Mouse (Mus musculus): ENCODE measurements around the gene Ccdc186.
"Not testable (repeated sequence)": the region's sequence is repeated elsewhere in the genome, so short reads cannot be mapped to it uniquely, and the experiment has no call there.

Gene Ccdc186

DNA sequence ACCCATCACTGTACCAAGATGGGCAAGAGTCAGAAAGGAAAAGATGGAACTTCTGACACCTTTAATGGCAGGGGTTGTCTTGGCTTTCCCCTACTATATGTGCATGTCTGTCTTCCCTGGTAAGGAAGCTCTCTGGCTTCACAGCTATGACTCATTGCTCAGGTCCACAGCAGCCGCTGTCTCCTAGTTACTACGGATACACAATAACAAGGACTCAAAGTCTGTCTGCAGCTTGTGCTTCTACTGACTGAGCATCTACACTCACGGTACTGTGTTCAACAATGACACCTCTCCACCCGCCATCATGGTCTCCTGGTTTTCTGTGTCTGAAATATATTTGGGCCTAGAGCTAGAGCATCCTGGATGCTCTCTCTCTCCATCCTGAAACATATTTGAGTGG is 62.2 kb downstream of the Ccdc186 start:
- no peak for ATAC-seq (ENCODE audit: insufficient number of reproducible peaks, low FRiP score, low TSS enrichment)

DNA sequence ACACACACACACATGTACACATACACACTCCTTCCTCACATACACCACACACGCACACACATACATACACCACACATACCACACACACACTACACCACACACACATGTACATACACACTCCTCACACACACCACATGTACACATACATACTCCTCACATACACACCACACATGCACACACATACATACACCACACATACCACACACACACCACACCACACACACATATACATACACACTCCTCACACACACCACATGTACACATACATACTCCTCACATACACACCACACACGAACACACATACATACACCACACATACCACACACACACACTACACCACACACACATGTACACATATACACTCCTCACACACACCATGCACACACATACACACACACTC is 63.7 kb downstream of the Ccdc186 start:
- no peak for ATAC-seq (ENCODE audit: insufficient number of reproducible peaks, low FRiP score, low TSS enrichment)

DNA sequence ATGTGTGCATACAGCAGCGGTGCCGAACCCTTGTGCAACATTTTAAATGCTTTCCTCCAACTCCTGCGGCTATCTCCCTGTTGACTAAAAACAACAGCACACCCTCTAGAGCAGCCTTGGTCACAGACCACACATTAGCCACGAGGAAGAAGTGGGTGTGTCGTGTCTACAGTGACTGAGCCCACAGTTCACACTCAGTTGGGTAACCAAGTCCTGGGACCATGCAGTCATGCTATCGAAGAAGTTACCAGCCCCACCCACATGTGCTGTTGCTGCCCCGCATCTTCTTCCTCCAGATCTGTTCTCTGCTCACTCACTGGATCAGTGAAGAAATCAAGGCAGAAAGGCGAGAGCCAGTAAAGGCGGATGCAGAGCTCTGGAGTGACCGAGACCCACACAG is 65.6 kb downstream of the Ccdc186 start:
- ATAC-seq (ENCODE audit: insufficient number of reproducible peaks, low FRiP score, low TSS enrichment): no peak

DNA sequence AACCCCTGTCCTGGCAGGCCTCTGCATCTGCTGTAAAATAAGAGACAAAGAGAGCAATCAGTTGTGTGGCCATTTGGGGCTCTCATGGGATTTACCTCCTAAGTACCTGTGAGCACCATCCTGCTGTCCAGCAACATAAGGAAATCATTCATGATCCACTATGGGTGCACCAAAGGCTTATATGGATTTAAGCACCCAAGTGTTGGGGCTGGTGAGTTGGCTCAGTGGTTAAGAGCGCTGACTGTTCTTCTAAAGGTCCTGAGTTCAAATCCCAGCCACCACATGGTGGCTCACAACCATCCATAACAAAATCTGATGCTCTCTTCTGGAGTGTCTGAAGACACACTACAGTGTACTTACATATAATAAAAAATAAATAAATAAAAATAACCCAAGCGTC is 67.5 kb downstream of the Ccdc186 start:
- ATAC-seq (ENCODE audit: insufficient number of reproducible peaks, low FRiP score, low TSS enrichment): not testable (repeated sequence)

DNA sequence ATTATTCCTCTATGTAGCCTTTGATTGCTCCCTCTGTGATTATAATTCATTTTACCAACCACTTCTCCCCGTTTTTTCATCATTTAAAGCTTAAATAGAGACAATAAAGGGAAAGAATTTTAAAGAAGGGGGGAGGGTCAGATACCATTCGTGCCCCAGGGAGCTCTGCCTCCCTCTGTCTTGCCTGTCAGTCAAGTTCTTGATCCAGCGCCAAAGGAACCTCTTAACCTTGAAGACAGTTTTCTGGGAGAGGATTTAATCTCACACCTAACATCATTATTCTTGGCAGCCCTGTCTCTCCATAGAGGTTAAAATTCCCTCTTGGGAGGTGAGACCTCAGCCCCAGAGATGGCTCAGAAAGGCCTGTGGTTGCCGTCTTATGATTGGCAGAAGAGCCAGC is 71.3 kb downstream of the Ccdc186 start:
- ATAC-seq (ENCODE audit: insufficient number of reproducible peaks, low FRiP score, low TSS enrichment): no peak

DNA sequence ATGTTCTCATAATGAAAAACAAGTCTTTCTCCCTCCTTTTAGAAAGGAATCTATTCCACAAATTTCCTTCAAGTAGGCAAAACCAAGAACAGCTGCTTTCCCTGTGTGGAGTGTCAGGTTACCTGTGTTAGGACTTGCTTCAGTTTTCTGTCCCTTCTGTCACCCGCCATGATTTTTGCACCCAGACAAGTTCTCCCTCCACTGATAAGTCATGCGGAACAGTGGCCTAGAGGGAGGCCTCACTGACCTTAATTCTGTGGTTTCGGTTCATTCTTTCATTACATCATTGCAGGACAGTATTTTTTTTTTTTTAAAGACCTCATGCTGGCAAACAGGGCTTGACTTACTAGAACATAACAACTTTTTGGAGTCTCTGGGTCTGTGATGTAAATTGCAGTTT is 72.6 kb downstream of the Ccdc186 start:
- no peak for ATAC-seq (ENCODE audit: insufficient number of reproducible peaks, low FRiP score, low TSS enrichment)

DNA sequence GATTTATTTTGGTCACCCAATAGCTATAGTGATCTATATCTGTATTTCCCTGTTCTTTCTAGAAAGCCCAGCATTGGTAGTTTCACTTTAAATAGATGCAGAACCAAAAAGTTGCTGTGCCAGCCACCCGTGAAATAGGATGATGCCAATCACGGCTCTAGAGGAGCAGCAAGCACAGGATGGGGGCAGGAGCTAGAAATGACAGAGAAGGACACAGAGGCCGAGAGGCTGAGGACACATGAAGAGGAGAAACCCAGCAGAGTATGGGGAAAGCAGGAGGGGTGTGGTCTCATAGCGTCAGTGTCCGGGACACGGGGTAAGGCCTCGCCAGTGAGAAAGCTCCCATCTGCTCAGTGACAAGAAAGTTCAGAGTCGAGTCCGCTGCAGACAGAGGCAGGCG is 74.1 kb downstream of the Ccdc186 start:
- ATAC-seq (ENCODE audit: insufficient number of reproducible peaks, low FRiP score, low TSS enrichment): no peak

DNA sequence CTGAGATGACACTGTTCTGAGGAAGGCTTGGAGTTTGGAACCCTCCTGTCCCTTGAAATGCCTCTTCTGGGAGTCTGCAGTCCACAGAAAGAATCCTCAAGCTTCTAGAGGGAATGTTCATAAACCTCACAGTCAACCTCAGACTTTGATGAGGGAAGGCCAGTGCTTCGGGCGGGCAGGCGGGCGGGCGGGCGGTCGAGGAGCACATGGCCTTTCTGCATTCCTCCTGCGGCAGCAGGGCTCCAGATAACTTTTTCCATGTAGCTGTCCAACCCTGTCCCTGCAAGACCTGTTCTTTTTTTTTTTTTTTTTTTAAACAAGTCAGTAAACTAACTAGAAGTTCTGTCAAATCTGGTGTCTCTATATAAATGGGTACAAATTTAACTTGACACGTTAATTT is 75.4 kb downstream of the Ccdc186 start:
- ATAC-seq (ENCODE audit: insufficient number of reproducible peaks, low FRiP score, low TSS enrichment): no peak

DNA sequence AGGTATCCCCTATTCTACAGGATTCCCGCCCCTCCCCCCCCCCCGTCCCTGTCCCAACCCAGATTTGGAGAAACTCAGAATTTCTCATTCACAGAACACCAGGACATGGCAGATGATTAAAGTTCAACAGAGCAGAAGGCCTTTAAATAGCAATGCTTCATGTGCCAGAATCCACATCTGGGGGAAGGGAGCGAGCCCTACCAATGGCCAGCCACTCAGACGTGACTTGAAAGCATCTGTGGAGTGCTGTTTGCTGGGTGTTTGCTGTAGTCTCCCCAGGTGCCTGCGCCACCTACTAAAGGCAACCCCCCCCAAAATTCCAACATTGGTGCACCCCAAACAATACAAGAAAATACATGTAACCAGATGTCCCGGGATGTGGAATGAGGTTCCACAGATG is 76.5 kb downstream of the Ccdc186 start:
- no peak for ATAC-seq (ENCODE audit: insufficient number of reproducible peaks, low FRiP score, low TSS enrichment)

DNA sequence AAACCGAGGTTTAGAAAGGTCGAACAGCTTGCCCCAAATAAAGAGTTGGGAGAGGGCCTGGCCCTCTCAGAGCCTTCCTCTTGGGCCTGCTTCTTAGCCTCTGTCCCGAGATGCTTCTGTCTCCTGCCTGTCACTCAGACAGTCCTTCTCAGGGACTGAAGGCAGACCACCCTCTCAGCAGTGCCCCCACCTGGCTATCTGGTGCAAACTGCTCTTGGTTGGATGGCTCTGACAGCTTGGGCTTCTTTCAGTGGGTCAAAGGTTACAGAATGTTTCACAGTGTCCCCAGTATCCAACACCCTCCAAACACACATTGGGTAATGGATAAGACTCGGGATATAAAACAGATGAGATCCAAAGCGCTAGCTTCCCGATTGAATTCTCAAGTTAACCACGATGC is 76.9 kb downstream of the Ccdc186 start:
- ATAC-seq (ENCODE audit: insufficient number of reproducible peaks, low FRiP score, low TSS enrichment): no peak
